Mouse (Mus musculus): Measurements from ENCODE around the gene Zfp846.
"Not testable (repeated sequence)": the region's sequence is repeated elsewhere in the genome, so short reads cannot be mapped to it uniquely, and the experiment has no call there.

The Zfp846 gene

GRCm38 (mm10) chr9:20581175-20581634 lies at the start of gene Zfp846:
Zfp846 (plus strand) TSS chr9:20581291.
- DNase-seq: peak; percentile 99

GRCm38 (mm10) chr9:20534326-20534926 lies 46.7 kb upstream of the Zfp846 start:
- DNase-seq: peak; percentile 62 to 69

DNA sequence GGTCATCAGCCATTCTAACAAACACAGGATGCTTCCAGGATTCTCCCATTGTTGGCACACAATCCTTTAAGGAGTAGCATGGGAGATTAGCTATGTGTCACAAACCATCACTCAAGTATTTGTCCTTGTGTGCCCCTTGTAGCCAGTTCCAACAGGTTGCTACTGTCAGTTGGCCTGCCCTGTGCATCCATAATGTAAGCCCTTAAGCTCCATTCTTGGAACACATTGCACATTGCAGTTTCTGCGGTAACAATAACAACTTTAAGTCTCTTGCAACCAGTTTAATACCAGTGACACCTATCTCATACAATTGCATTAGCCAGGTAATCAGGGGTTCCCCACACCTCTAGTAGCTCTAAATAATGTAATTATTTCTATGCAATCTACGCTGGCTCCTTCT lies 44.5 kb upstream of the Zfp846 start:
- DNase-seq: no peak

- DNase-seq: no peak
These were observed 37.6 kb upstream of the Zfp846 start for GRCm38 (mm10) chr9:20543496-20543895.

DNA sequence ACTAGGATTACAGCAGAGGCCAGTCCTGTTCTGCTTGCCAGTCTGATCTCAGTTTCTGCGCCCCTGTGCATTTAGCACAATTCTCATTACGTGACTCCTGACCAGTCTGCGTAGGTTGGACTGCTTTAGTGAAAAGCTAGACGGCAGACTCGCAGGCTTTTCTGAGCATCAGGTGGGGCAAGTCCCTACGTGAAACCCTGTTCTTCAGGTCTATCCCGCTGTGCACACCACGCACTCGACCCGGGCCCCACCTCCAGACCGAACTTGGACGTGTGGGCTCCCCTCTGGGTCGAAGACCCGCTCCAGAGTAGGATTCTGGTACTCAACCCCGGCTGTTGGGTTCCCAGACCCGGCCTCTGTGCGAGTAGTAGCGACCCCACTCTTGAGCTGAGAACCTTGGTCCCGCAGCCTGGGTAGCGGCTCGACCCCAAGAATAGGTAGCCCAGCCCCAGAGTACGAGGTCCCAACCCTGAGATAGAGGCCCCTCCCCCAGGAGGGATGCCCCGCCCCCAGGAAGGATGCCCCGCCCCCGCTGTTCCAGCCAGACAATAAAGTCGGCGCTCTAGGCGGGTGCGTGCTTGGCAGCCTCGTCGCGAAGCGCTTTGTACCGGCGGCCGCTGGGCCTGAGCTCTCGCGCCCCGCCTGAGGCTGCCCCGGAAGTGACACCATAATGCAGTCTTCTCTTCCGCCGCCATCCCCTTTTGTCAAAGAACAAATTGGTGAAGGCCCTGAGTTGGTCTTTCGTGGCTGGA lies 36.8 kb upstream of the Zfp846 start:
- DNase-seq: peak; percentile 86 to 90

DNA sequence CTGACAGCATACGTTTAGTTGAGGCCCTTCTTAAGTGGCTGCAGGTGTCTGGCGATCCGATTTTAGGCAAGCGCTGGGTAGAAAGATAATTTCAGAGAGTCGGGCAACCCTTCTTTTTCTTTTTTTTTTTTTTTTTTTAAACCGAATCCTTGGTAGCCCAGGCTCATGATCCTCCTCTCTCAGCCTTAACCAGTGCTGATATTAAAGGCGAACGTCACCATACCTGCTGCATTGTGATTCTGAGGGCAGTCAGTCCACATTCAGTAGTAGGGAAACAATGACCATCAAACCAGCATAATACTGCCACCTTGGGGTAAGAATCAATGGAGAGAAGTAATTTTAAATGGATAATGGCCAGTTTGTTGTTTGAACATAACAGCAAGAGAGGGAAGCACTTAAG lies 35.9 kb upstream of the Zfp846 start:
- DNase-seq: peak; percentile 47 to 68

- DNase-seq: no peak
These were observed 29.3 kb upstream of the Zfp846 start for GRCm38 (mm10) chr9:20551781-20552275.

GRCm38 (mm10) chr9:20552698-20553097 lies 28.4 kb upstream of the Zfp846 start:
- DNase-seq: no peak

- no peak for DNase-seq
These were observed 18.9 kb upstream of the Zfp846 start for GRCm38 (mm10) chr9:20562177-20562576.

DNA sequence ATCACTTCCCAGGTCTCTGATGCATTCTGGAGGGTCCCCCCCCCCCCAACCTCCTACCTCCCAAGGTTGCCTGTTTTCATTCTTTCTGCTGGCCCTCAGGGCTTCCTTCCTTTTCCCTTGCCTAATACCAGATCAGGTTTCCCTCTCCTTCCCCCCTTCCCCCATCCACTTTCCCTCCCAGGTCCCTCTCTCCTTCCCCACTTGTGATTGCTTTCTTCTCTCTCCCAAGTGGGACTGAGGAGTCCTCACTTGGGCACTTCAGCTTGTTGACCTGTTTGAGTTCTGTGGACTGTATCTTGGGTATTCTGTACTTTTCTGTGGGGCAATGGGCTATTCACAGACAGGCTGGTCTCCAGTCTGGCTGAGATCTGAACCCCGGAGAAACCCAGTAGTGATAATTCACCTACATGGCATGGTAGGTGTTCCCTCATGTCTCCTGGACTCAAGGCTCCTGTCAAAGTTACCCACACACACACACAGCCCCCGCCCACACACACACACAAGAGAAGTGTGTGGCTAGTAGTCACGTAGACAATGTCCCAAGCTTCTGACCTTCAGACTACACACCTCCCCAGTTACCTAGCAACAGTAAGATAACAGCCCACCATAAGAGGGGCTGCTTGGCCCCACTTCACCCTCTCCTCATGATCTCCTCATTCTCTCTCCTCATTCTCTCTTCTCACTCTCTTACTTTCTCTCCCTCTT lies 15.6 kb upstream of the Zfp846 start:
- not testable (repeated sequence) for DNase-seq

GRCm38 (mm10) chr9:20571060-20571459 lies 10.0 kb upstream of the Zfp846 start:
- no peak for DNase-seq

DNA sequence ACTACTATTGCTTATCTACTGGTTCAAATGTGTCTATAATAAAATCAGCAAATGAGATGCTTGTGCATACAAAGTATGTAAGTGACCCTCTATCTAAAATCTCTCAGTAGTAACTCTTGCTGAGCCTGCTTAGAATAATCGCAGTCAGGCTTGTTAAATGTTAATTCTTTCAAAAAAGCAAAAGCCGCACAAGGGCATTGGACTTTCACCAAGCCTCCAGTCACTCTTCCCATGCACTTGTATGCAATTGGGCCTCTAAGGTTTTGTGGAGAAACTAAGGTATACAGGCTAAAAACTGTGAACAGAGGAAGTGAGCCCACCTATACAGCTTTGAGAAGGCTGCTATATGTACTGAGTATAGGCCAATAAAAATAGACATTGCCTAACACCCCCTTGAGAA lies 4.5 kb upstream of the Zfp846 start:
- no peak for DNase-seq

DNA sequence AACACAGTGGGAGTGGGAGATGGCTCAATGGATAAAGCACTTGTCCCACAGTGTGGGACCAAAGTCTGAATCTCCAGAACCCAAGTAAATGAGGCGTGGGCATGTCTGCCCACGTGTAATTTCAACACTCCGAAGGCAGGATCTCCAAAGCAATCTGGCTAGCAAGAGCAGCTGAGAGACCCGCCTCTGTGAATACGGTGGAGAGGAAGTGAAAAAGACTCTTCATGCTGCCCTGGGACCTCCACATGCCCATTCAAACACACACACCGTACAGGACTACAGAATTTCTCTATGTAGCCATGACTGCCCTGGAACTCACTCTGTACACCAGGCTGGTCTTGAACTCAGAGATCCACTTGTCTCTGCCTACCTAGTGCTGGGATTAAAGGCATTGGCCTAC lies 20.2 kb downstream of the Zfp846 start:
- no peak for DNase-seq

GRCm38 (mm10) chr9:20606269-20606668 lies 25.2 kb downstream of the Zfp846 start:
- DNase-seq: no peak

- peak; percentile 87 to 92 for DNase-seq
These were observed 26.2 kb downstream of the Zfp846 start for GRCm38 (mm10) chr9:20607100-20607974.

- no peak for DNase-seq
These were observed 28.9 kb downstream of the Zfp846 start for GRCm38 (mm10) chr9:20609831-20610464.

- DNase-seq: no peak
These were observed 30.9 kb downstream of the Zfp846 start for GRCm38 (mm10) chr9:20611976-20612375.

DNA sequence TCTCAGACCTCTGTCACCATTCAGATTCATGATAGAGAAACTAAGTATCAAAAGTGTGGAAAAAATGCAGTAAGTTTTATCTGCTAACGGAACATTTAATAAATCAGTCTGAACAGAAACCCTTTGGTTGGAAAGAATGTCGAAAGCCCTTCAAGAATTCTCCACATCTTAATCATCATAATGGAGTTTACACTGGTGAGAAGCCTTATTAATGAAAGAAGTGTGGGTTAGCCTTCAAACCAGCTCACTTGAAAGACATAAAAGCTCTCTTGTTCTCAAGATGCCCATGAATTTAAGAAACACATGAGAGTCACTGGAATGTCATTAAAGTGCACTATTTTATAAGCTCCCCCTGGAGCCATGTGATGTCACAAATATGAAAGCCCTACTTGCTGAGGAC lies 35.6 kb downstream of the Zfp846 start:
- no peak for DNase-seq

GRCm38 (mm10) chr9:20631332-20631731 lies 50.2 kb downstream of the Zfp846 start:
- no peak for DNase-seq

GRCm38 (mm10) chr9:20635676-20636075 lies 54.6 kb downstream of the Zfp846 start:
- not testable (repeated sequence) for DNase-seq

DNA sequence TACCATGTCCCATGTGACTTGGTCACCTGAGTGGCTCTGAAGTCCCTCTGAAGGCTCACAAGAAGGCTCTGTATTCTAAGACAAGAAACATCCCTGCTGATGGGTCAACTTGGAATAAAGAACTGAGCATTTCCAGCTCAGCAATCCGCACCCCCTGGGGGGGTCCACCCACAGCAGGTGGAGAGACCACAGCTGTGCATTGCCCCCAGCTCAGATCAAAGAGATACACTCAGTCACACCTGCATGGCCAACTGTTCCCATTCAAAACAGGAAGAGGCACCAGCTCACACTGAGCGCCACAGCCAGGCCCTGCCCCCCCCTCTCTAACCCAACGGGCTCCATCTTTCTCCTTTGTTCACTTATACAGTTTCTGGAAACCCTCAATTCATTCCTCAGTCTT lies 55.2 kb downstream of the Zfp846 start:
- DNase-seq: no peak

DNA sequence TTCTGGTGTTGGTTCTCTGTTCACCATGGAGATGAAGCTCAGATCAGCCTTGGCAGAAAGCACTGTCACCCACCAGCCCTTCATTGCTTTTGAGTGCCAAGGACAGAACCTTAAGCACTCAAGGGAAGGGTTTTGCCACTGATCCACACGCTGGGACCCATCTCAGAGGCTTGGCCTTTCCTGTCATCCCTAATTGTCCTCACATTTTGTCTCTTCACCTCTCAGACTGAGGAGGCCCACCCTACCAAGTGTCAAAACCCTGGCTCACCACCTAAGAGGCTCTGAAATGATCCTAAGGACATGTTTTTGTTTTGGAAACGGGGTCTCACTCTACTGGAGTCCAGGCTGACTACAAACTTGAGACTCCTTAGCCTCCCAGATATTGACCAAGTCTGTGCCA lies 55.7 kb downstream of the Zfp846 start:
- no peak for DNase-seq

Measured in cerebellum, postnatal 14 days (tissue).